Mouse (Mus musculus) MEL (cell line): ENCODE measurements at regions not wholly inside any gene's neighbourhood (a gene's known extent, or its start where the extent isn't known, plus 50 kb on each side); places are given as distances from the start of the nearest gene placed in this dataset.

ENCODE experiments used
- CHD1 ChIP-seq: IDR thresholded peaks from 2 replicates; pipeline ENCODE4 v1.6.1; 2012; ENCODE audit warnings: low read depth, mild to moderate bottlenecking, inconsistent platforms, low read length, improper control_type of control experiment
- CTCF ChIP-seq, 3 experiments: IDR thresholded peaks in 2 of 3; conservative IDR thresholded peaks in 1 of 3; 2 replicates each; pipeline ENCODE4 v1.5.1; 2011 to 2012; ENCODE audit warnings: low read length in 3 of 3, low read depth in 2 of 3, mild to moderate bottlenecking in 2 of 3, improper control_type of control experiment in 1 of 3, inconsistent platforms in 1 of 3, mixed read lengths in 1 of 3, moderate library complexity in 1 of 3; ENCODE audit not compliant: control insufficient read depth in 1 of 3, insufficient read depth in 1 of 3, poor library complexity in 1 of 3, severe bottlenecking in 1 of 3
- JUND ChIP-seq: IDR thresholded peaks from 2 replicates; pipeline ENCODE4 v1.6.1; 2011; ENCODE audit warnings: low read depth, mild to moderate bottlenecking, improper control_type of control experiment, low read length
- MYC ChIP-seq: IDR thresholded peaks from 2 replicates; pipeline ENCODE4 v1.6.1; 2011; ENCODE audit warnings: low read depth, mild to moderate bottlenecking, low read length, improper control_type of control experiment, moderate library complexity
- NELFE ChIP-seq: IDR thresholded peaks from 2 replicates; pipeline ENCODE4 v1.6.1; 2011; ENCODE audit warnings: low read depth, low read length, improper control_type of control experiment
- TAL1 ChIP-seq: IDR thresholded peaks from 2 replicates; pipeline ENCODE4 v1.6.1; 2012; ENCODE audit warnings: mild to moderate bottlenecking, inconsistent platforms, low read length, moderate library complexity, mixed read lengths

DNA sequence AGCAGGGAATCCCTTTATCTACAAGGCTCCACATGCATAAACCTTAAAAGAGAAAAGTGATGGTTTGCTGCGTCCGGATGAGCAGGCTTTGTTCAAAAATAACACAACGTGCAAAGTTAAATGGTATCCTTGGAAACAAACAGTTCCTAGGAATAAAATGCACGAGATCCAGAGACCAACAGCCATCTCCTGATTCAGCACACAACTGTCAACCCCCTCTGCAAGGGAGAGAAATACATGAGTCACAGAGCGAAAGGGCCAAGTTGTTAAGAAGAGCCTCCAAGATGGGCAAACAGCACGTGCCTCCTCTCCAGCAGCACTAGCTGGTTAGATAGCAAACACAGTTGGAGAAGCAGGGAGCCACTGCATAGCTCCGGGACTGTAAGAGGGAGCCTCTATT lies 61.2 kb upstream of the Coro2b start:
- TF ChIP-seq CTCF (IDR thresholded peaks at IDR 0.05 in 2 of 3, conservative IDR thresholded peaks at IDR 0.05 in 1 of 3; ENCODE audit: control insufficient read depth in 1 of 3, insufficient read depth in 1 of 3, low read depth in 2 of 3, low read length in 3 of 3, poor library complexity in 1 of 3, severe bottlenecking in 1 of 3) = no peak
- TF ChIP-seq JUND = no peak
- TF ChIP-seq TAL1 = no peak
- no peak for TF ChIP-seq MYC
- no peak for TF ChIP-seq NELFE
- no peak for TF ChIP-seq CHD1
